Mouse (Mus musculus) kidney, adult 2 months (tissue): Measurements from ENCODE around the gene Rnf207. TPM values are rescaled to one million over a fixed set of nuclear protein-coding genes. Genes with fewer than 3 reads are reported as not detected.

Source experiments
- DNase-seq: peaks from one replicate; pipeline ENCODE4 v3.0.0; 2021
- H3K27ac ChIP-seq: fragments of 200-500 bp; 2 replicates; pipeline ENCODE4 v1.5.1; 2012; ENCODE audit warnings: low read depth, low read length, control low read depth, inconsistent platforms; ENCODE audit not compliant: insufficient read depth
- H3K27me3 ChIP-seq: fragments of 200-500 bp; replicated peaks from 2 replicates; pipeline ENCODE4 v1.6.1; 2012; ENCODE audit warnings: mild to moderate bottlenecking, moderate library complexity, low read length, inconsistent platforms; ENCODE audit not compliant: control insufficient read depth, insufficient read depth
- H3K36me3 ChIP-seq: fragments of 200-500 bp; 2 replicates; pipeline ENCODE4 v1.6.1; 2012; ENCODE audit warnings: mild to moderate bottlenecking, moderate library complexity, low read length, inconsistent platforms; ENCODE audit not compliant: control insufficient read depth, insufficient read depth
- H3K4me1 ChIP-seq: fragments of 200-500 bp; 2 replicates; pipeline ENCODE4 v1.6.1; 2011; ENCODE audit warnings: low read length; ENCODE audit not compliant: control insufficient read depth, insufficient read depth
- H3K4me3 ChIP-seq: fragments of 200-500 bp; 2 replicates; pipeline ENCODE4 v1.5.1; 2011; ENCODE audit warnings: mild to moderate bottlenecking, low read depth, low read length, control low read depth; ENCODE audit not compliant: insufficient read depth
- CTCF ChIP-seq: fragments of 200-500 bp; conservative IDR thresholded peaks from 2 replicates; pipeline ENCODE4 v1.5.1; 2011; ENCODE audit warnings: low read depth, mild to moderate bottlenecking, control low read depth, low read length, moderate library complexity, mixed read lengths; ENCODE audit not compliant: insufficient read depth, insufficient read length
- POLR2A ChIP-seq: fragments of 200-500 bp; IDR thresholded peaks from one replicate; pipeline ENCODE4 v1.6.1; 2011; ENCODE audit warnings: low read depth, low read length, control low read depth
- WGBS: fragments of 180-500 bp; shearing (Covaris S2); methylation state at CpG from one replicate; pipeline ENCODE4 v1.1.7; 2018; 5-methylcytosine and 5-hydroxymethylcytosine counted together
- polyA plus RNA-seq: library from polyadenylated mRNA; depleted of rRNA; stranded (reverse); fragments of >200 nt; gene quantifications from 2 replicates; pipeline ENCODE4 v1.2.3, GENCODE M21; 2012

Gene Rnf207
- polyA plus RNA-seq, 1 experiment: 0.19 TPM

GRCm38 (mm10) chr4:152326543-152326942, 7.8 kb upstream of the Rnf207 start:
- no peaks in the 10 kb centered on the region for H3K27me3 ChIP-seq
- peak overlapping the region; percentile 80 for H3K4me3 ChIP-seq
- no peaks in the 10 kb centered on the region; the same call in 1 of the 2 replicates for H3K36me3 ChIP-seq
- peaks cover 13% of the 10 kb centered on the region for H3K4me1 ChIP-seq
- TF ChIP-seq CTCF (no peak), POLR2A (no peak)
- 3% methylated on average over 11 of the region's 11 CpGs for whole genome bisulfite sequencing
- H3K27ac ChIP-seq: no peak overlapping the region
- no peak for DNase-seq

GRCm38 (mm10) chr4:152325574-152326411, 7.0 kb upstream of the Rnf207 start, which contains the start of gene Rpl22:
TSS of gene Rpl22 (plus strand) at chr4:152325742.
- Histone ChIP-seq H3K4me1 (peaks cover 13% of the 10 kb centered on the region), H3K27ac (peak within 1 kb of the TSS; percentile 59), H3K4me3 (peak within 1 kb of the TSS; percentile 80), H3K27me3 (no peaks in the 10 kb centered on the region), H3K36me3 (no peaks in the 10 kb centered on the region; the same call in 1 of the 2 replicates)
- DNase-seq: peak; percentile 98
- TF ChIP-seq CTCF: 0 out of 2 replicates have a peak, but pooled peaks have one; percentile 24
- no peak for TF ChIP-seq POLR2A
- under 1% methylated on average over 70 of the region's 70 CpGs for WGBS

GRCm38 (mm10) chr4:152324641-152325562, 6.1 kb upstream of the Rnf207 start:
- Histone ChIP-seq H3K27me3 (no peaks in the 10 kb centered on the region), H3K4me1 (peaks cover 13% of the 10 kb centered on the region), H3K36me3 (no peaks in the 10 kb centered on the region; the same call in 1 of the 2 replicates), H3K4me3 (peak overlapping the region; percentile 53), H3K27ac (peak overlapping the region; percentile 59)
- no peak for TF ChIP-seq CTCF
- no peak for TF ChIP-seq POLR2A
- WGBS: 45% methylated on average over 16 of the region's 16 CpGs
- DNase-seq: no peak

GRCm38 (mm10) chr4:152321464-152321863, 2.7 kb upstream of the Rnf207 start:
- Histone ChIP-seq H3K36me3 (no peaks in the 10 kb centered on the region), H3K4me1 (peaks cover 8% of the 10 kb centered on the region), H3K4me3 (no peak overlapping the region), H3K27me3 (no peaks in the 10 kb centered on the region), H3K27ac (no peak overlapping the region)
- 47% methylated on average over 5 of the region's 5 CpGs for WGBS
- TF ChIP-seq POLR2A (no peak), CTCF (no peak)
- DNase-seq: peak; percentile 70

GRCm38 (mm10) chr4:152317631-152318033, 1.2 kb downstream of the Rnf207 start:
- Histone ChIP-seq H3K36me3 (no peaks in the 10 kb centered on the region), H3K4me3 (no peak overlapping the region), H3K27me3 (no peaks in the 10 kb centered on the region; the same call in 1 of the 2 replicates), H3K4me1 (peaks cover 8% of the 10 kb centered on the region), H3K27ac (no peak overlapping the region)
- TF ChIP-seq CTCF: no peak
- TF ChIP-seq POLR2A: no peak
- WGBS: 63% methylated on average over 6 of the region's 6 CpGs
- DNase-seq: no peak

GRCm38 (mm10) chr4:152315498-152316213, 3.1 kb downstream of the Rnf207 start:
- Histone ChIP-seq H3K36me3 (no peaks in the 10 kb centered on the region), H3K27me3 (no peaks in the 10 kb centered on the region; the same call in 1 of the 2 replicates), H3K27ac (no peak overlapping the region), H3K4me1 (peaks cover 8% of the 10 kb centered on the region), H3K4me3 (no peak overlapping the region)
- DNase-seq: no peak
- WGBS: 2% methylated on average over 43 of the region's 43 CpGs
- TF ChIP-seq CTCF (no peak), POLR2A (no peak)
